Mouse (Mus musculus): Measurements from ENCODE around the gene Nadk2. TPM values are rescaled to one million over a fixed set of nuclear protein-coding genes. Genes with fewer than 3 reads are reported as not detected.

Gene Nadk2
- polyA plus RNA-seq (2017; shearing (Covaris generic)) = 1 to 10 TPM; 3.3 to 7.0 TPM

- peak; percentile 92 for ATAC-seq
Observed at GRCm38 (mm10) chr15:9070912-9071555, at the start of gene Nadk2. Gene Nadk2 (plus strand): TSS chr15:9071260.

- no peak for ATAC-seq
Observed at GRCm38 (mm10) chr15:9055704-9056103, 15.4 kb upstream of the Nadk2 start.

GRCm38 (mm10) chr15:9059856-9060255, 11.2 kb upstream of the Nadk2 start:
- no peak for ATAC-seq

- ATAC-seq = no peak
Observed at GRCm38 (mm10) chr15:9061150-9061882, 9.7 kb upstream of the Nadk2 start.

GRCm38 (mm10) chr15:9068881-9069280, 2.2 kb upstream of the Nadk2 start:
- no peak for ATAC-seq

- no peak for ATAC-seq
Observed at GRCm38 (mm10) chr15:9070353-9070752, 707 bp upstream of the Nadk2 start.

- peak; percentile 30 for ATAC-seq
Observed at GRCm38 (mm10) chr15:9071556-9072544, 790 bp downstream of the Nadk2 start.

- ATAC-seq = no peak
Observed at GRCm38 (mm10) chr15:9072630-9073029, 1.6 kb downstream of the Nadk2 start.

GRCm38 (mm10) chr15:9073067-9073608, 2.1 kb downstream of the Nadk2 start:
- no peak for ATAC-seq

GRCm38 (mm10) chr15:9073684-9074083, 2.6 kb downstream of the Nadk2 start:
- no peak for ATAC-seq

GRCm38 (mm10) chr15:9074139-9074538, 3.1 kb downstream of the Nadk2 start:
- no peak for ATAC-seq

GRCm38 (mm10) chr15:9074671-9075070, 3.6 kb downstream of the Nadk2 start:
- no peak for ATAC-seq

GRCm38 (mm10) chr15:9075608-9076200, 4.6 kb downstream of the Nadk2 start:
- ATAC-seq = no peak

GRCm38 (mm10) chr15:9078481-9079300, 7.6 kb downstream of the Nadk2 start:
- no peak for ATAC-seq

- no peak for ATAC-seq
Observed at GRCm38 (mm10) chr15:9079626-9080025, 8.6 kb downstream of the Nadk2 start.

- no peak for ATAC-seq
Observed at GRCm38 (mm10) chr15:9080206-9080605, 9.1 kb downstream of the Nadk2 start.

GRCm38 (mm10) chr15:9081294-9081693, 10.2 kb downstream of the Nadk2 start:
- ATAC-seq = no peak

- no peak for ATAC-seq
Observed at GRCm38 (mm10) chr15:9082753-9083152, 11.7 kb downstream of the Nadk2 start.

- ATAC-seq = no peak
Observed at GRCm38 (mm10) chr15:9086813-9087212, 15.8 kb downstream of the Nadk2 start.

GRCm38 (mm10) chr15:9087421-9087820, 16.4 kb downstream of the Nadk2 start:
- ATAC-seq = no peak
